Mouse (Mus musculus) hematopoietic multipotent progenitor cell, adult 10-12 weeks (in vitro differentiated cells): Measurements from ENCODE around the gene Sapcd2. TPM values are rescaled to one million over a fixed set of nuclear protein-coding genes. Genes with fewer than 3 reads are reported as not detected.

Source experiments
- polyA plus RNA-seq: library from polyadenylated mRNA; stranded (reverse); fragments of >175 nt; gene quantifications from 2 replicates; pipeline ENCODE4 v1.2.3, GENCODE M21; 2012; ENCODE audit warnings: low replicate concordance

Sapcd2 gene
- polyA plus RNA-seq: 6.3 and 11.6 TPM in 2 replicates

DNA sequence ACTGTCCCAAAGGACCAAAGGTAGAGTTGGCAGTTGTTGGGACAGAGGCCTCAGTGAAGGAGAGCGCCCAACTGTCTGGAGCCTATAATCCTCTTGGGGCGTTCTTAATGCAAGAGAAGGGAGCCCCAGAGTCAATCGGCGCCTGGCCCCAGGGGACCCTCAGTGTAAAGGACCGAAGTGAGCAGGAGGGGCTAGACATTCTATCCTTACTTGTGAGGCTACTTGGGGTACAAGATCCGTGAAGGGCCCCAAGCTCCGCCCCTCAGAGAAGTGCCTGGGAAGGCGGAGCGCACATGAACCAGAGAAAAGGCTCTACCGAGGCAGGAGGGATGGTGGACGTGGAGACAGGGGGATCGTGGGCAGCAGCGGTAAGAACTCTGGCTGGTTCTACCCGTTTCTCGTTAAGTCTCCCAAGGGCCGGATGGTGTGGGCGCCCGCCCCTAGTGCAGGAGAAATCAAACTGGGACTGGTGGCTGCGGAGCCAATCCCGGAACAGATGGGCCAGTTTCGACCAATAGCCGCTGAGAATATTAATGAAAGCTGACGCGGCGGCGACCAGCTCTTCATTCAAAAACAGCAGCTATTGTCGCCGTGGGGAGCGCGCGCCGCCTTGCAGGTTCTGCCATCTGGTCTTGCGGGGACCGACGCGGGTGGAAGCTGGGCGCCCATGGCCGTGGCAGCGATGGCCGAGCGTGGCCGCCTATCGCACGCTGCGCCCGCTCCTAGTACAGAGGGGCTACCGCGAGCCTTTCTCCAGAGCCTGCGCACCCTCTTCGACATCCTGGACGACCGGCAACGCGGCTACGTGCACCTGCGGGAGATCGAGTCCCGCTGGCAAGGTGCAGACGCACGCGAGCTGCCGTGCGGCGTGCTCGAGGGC is at the start of gene Sapcd2:
Sapcd2 (plus strand) TSS at position 558 of the 880 bp plus-strand sequence.

GRCm38 (mm10) chr2:25332286-25333160 is 39.6 kb upstream of the Sapcd2 start, which contains the start of gene Man1b1:
Gene Man1b1 (plus strand): TSS chr2:25332338.

DNA sequence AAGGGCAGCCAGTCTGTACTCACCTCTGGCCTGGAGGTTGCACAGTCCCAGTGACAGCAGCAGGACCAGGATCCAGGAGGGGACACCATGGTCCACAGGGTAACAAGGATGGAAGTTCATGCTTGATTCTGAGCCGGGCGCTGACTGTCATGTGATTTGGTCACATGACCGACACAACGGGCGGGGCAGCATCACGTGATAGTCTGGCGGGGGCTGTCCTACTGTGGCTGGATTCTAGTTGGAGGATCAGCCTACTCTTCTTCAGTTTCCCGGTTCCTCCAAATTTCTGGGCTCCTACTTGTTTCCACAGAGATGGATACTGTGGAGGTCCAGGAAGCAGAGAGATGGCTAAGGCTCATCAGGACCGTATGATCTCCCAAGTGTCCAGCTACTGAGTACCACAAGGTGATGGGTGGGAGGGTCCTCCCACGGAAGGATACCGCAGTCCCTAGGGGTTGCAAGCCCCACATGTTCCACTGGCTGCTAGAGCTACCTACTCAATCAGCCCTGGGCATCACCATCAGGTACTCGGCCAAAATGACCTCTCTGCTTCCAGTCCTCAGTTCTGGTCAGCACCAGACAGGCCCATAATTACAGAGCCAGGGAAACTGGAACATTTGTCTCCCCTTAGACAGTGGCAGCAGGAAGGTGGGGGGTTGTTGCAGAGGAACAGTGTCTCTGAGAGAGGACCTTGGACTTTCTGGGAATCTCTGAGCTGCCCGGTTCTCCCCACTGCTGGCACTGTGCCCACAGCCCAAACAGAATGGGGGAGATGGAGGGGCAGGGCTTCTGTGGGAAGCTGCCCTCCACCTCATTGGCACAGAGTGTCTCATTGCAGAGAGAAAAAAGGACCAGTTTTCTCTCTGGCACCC is 15.7 kb upstream of the Sapcd2 start, which contains the start of gene Dpp7:
Dpp7 (minus strand) TSS at position 152 of the 872 bp plus-strand sequence.

DNA sequence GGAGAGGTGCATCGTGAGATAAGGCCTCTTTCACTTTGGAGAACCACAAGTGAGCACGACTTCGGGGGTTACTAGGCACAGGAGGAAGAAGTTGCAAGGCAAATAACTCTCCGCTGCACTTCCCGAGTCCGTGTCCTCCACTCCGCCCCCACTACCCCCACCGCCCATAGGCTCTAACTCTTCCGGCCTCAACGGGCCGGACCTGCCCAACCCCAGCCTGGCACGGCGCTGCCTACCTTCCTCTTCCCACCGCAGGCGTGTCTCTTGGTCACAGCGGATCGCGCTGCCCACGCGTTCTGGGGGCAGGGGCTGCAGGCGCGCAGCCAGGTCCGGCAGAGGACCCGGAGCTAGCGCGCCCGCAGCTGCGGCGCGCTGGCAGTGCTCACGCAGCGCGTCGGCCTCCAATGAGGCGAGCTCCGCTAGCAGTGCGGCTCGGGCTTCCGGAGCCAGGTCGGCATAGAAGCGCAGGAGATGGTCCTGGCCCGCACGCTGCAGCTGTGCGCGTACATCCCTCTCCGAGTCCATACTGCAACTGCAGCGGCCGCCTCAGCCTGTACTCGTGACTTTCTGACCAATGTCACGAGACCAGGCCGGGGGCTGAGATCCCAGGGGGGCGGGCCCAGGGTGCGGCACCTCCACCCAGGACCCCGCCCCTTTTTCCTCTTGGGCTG is 6.9 kb upstream of the Sapcd2 start, which contains the start of gene Uap1l1:
Uap1l1 (minus strand) TSS at position 592 of the 671 bp plus-strand sequence.

GRCm38 (mm10) chr2:25395721-25396596 is 23.8 kb downstream of the Sapcd2 start, which contains the start of gene Entpd2:
Gene Entpd2 (plus strand): TSS chr2:25395874.

GRCm38 (mm10) chr2:25399051-25399450 is 26.9 kb downstream of the Sapcd2 start, which contains the start of gene Npdc1:
Gene Npdc1 (plus strand): TSS chr2:25399351.

GRCm38 (mm10) chr2:25422587-25423410 is 50.7 kb downstream of the Sapcd2 start, which contains the start of gene Fut7:
Gene Fut7 (plus strand): TSS chr2:25423267.

Other genes with a start within 250 kb of the Sapcd2 start
- 10.2 and 19.3 TPM in 2 replicates for gene Nrarp, start 191.6 kb upstream of the Sapcd2 start, polyA plus RNA-seq
- gene Tor4a, start 175.4 kb upstream of the Sapcd2 start, polyA plus RNA-seq: 52.8 and 77.9 TPM in 2 replicates
- 30.0 and 35.5 TPM in 2 replicates for gene Nelfb, start 160.8 kb upstream of the Sapcd2 start, polyA plus RNA-seq
- gene Stpg3, start 157.7 kb upstream of the Sapcd2 start, polyA plus RNA-seq: 0.19 TPM in 1 of 2 replicates, not detected in the other
- gene Fam166a, start 153.6 kb upstream of the Sapcd2 start, polyA plus RNA-seq: 0.13 TPM in 1 of 2 replicates, not detected in the other
- gene Tubb4b, start 147.6 kb upstream of the Sapcd2 start, polyA plus RNA-seq: 38.7 and 174 TPM in 2 replicates
- gene Slc34a3, start 138.0 kb upstream of the Sapcd2 start, polyA plus RNA-seq: not detected in 2 replicates
- gene Rnf224, start 135.5 kb upstream of the Sapcd2 start, polyA plus RNA-seq: 0.13 TPM in 1 of 2 replicates, not detected in the other
- 1.9 and 6.1 TPM in 2 replicates for gene Rnf208, start 130.1 kb upstream of the Sapcd2 start, polyA plus RNA-seq
- gene Cysrt1, start 129.9 kb upstream of the Sapcd2 start, polyA plus RNA-seq: not detected in 2 replicates
- 2.6 and 4.1 TPM in 2 replicates for gene AL732309.1, start 125.5 kb upstream of the Sapcd2 start, polyA plus RNA-seq
- gene Tmem203, start 116.9 kb upstream of the Sapcd2 start, polyA plus RNA-seq: 12.0 and 24.1 TPM in 2 replicates
- 25.3 and 55.9 TPM in 2 replicates for gene Tprn, start 109.7 kb upstream of the Sapcd2 start, polyA plus RNA-seq
- gene Ssna1, start 99.9 kb upstream of the Sapcd2 start, polyA plus RNA-seq: 76.2 and 82.8 TPM in 2 replicates
- 19.8 and 24.6 TPM in 2 replicates for gene Anapc2, start 99.8 kb upstream of the Sapcd2 start, polyA plus RNA-seq
- not detected in 2 replicates for gene Tmem210, start 84.2 kb upstream of the Sapcd2 start, polyA plus RNA-seq
- gene Lrrc26, start 82.4 kb upstream of the Sapcd2 start, polyA plus RNA-seq: not detected in 2 replicates
- gene Grin1, start 53.1 kb upstream of the Sapcd2 start, polyA plus RNA-seq: 0.03 TPM in 2 replicates
- gene Man1b1, start 40.0 kb upstream of the Sapcd2 start, polyA plus RNA-seq: 24.2 and 25.3 TPM in 2 replicates
- 6.8 and 11.7 TPM in 2 replicates for gene Dpp7, start 16.0 kb upstream of the Sapcd2 start, polyA plus RNA-seq
- 20.6 and 22.9 TPM in 2 replicates for gene Uap1l1, start 6.6 kb upstream of the Sapcd2 start, polyA plus RNA-seq
- gene Entpd2, start 23.6 kb downstream of the Sapcd2 start, polyA plus RNA-seq: 0.10 TPM in 1 of 2 replicates, not detected in the other
- 3.8 and 4.4 TPM in 2 replicates for gene Npdc1, start 27.0 kb downstream of the Sapcd2 start, polyA plus RNA-seq
- 4.5 and 10.9 TPM in 2 replicates for gene Fut7, start 50.9 kb downstream of the Sapcd2 start, polyA plus RNA-seq
- 32.3 and 48.6 TPM in 2 replicates for gene Abca2, start 56.4 kb downstream of the Sapcd2 start, polyA plus RNA-seq
- gene Clic3, start 84.5 kb downstream of the Sapcd2 start, polyA plus RNA-seq: not detected in 2 replicates
- 82.6 and 103 TPM in 2 replicates for gene Paxx, start 88.8 kb downstream of the Sapcd2 start, polyA plus RNA-seq
- gene Ptgds, start 97.7 kb downstream of the Sapcd2 start, polyA plus RNA-seq: not detected in 2 replicates
- gene Lcn12, start 121.6 kb downstream of the Sapcd2 start, polyA plus RNA-seq: not detected in 2 replicates
- 16.5 and 48.8 TPM in 2 replicates for gene Fbxw5, start 128.4 kb downstream of the Sapcd2 start, polyA plus RNA-seq
- gene C8g, start 129.4 kb downstream of the Sapcd2 start, polyA plus RNA-seq: 0.27 TPM in 1 of 2 replicates, not detected in the other
- 6.4 and 20.6 TPM in 2 replicates for gene Traf2, start 174.6 kb downstream of the Sapcd2 start, polyA plus RNA-seq
- 403 and 822 TPM in 2 replicates for gene Edf1, start 185.5 kb downstream of the Sapcd2 start, polyA plus RNA-seq
- 1.7 and 1.9 TPM in 2 replicates for gene Mamdc4, start 202.5 kb downstream of the Sapcd2 start, polyA plus RNA-seq
- gene Phpt1, start 202.9 kb downstream of the Sapcd2 start, polyA plus RNA-seq: 2.9 and 5.8 TPM in 2 replicates
- 8.1 and 18.3 TPM in 2 replicates for gene Ajm1, start 209.4 kb downstream of the Sapcd2 start, polyA plus RNA-seq
- gene Rabl6, start 236.2 kb downstream of the Sapcd2 start, polyA plus RNA-seq: 48.7 and 55.1 TPM in 2 replicates
- gene Ccdc183, start 245.4 kb downstream of the Sapcd2 start, polyA plus RNA-seq: not detected in 2 replicates
- 10.0 and 19.9 TPM in 2 replicates for gene Tmem141, start 249.7 kb downstream of the Sapcd2 start, polyA plus RNA-seq